Mouse (Mus musculus) intestine, embryonic 15.5 days (tissue): Measurements from ENCODE around the gene Appl1. TPM values are rescaled to one million over a fixed set of nuclear protein-coding genes. Genes with fewer than 3 reads are reported as not detected.
"Not testable (repeated sequence)": the region's sequence is repeated elsewhere in the genome, so short reads cannot be mapped to it uniquely, and the experiment has no call there.

Experiments used
- ATAC-seq: fragments of 200-750 bp; cut with Nextera tagmentation; 2 replicates; pipeline ENCODE4 v1.8.0; 2017; ENCODE audit warnings: moderate TSS enrichment, moderate library complexity
- H3K27ac ChIP-seq: fragments of 300-500 bp; sonication (generic); 2 replicates; pipeline ENCODE4 v1.5.1; 2015; ENCODE audit warnings: mild to moderate bottlenecking, inconsistent platforms
- H3K27me3 ChIP-seq: fragments of 300-500 bp; sonication (generic); replicated peaks from 2 replicates; pipeline ENCODE4 v1.6.1; 2015; ENCODE audit warnings: inconsistent platforms
- H3K36me3 ChIP-seq: fragments of 300-500 bp; sonication (generic); 2 replicates; pipeline ENCODE4 v1.6.1; 2015; ENCODE audit warnings: inconsistent platforms
- H3K4me1 ChIP-seq: fragments of 300-500 bp; sonication (generic); replicated peaks from 2 replicates; pipeline ENCODE4 v1.6.1; 2015; ENCODE audit warnings: inconsistent platforms
- H3K4me2 ChIP-seq: fragments of 300-500 bp; sonication (generic); replicated peaks from 2 replicates; pipeline ENCODE4 v1.6.1; 2015; ENCODE audit warnings: mild to moderate bottlenecking, inconsistent platforms
- H3K4me3 ChIP-seq: fragments of 300-500 bp; sonication (generic); replicated peaks from 2 replicates; pipeline ENCODE4 v1.5.1; 2015; ENCODE audit warnings: inconsistent platforms
- H3K9ac ChIP-seq: fragments of 300-500 bp; sonication (generic); 2 replicates; pipeline ENCODE4 v1.6.1; 2015; ENCODE audit warnings: inconsistent platforms
- H3K9me3 ChIP-seq: fragments of 300-500 bp; sonication (generic); 2 replicates; pipeline ENCODE4 v1.6.1; 2016; ENCODE audit warnings: inconsistent platforms
- WGBS: fragments of 180-500 bp; shearing (Covaris S2); methylation state at CpG from one replicate; pipeline ENCODE4 v1.1.7; 2015; 5-methylcytosine and 5-hydroxymethylcytosine counted together
- polyA plus RNA-seq: library from polyadenylated mRNA; unstranded; fragments of >200 nt; fragmentation: Nextera tagmentation; extraction: Ambion mirVana; gene quantifications from 2 replicates; pipeline ENCODE4 v1.2.1, GENCODE M21; 2015

The Appl1 gene
- polyA plus RNA-seq, 1 experiment from 2014 or later = 32.9 TPM

DNA sequence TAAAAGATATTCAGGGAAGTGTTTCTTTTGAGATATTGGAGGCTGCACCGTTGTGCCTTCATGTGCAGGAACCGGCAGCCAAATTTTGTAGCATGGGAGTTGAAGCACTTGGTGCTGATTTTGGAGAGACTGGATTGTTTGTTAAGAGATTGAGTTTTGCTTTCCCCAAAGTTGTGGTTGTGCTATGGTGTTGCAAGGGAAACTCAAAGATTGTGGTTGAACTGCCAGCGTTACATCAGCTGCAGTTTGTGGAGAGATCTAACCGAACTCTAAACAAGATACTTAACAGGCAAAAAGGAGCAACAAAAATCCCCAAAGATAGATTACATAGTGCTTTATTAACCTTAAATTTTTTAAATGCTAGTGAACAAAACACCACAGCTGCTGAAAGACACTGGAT is 35.5 kb downstream of the Appl1 start:
- 87% methylated on average over 4 of the region's 4 CpGs for WGBS
- peaks cover 3% of the 10 kb centered on the region; the same call in 1 of the 2 replicates for H3K36me3 ChIP-seq
- H3K9me3 ChIP-seq = no peaks in the 10 kb centered on the region
- ATAC-seq = no peak
- H3K27me3 ChIP-seq = no peaks in the 10 kb centered on the region
- H3K4me3 ChIP-seq = no peak overlapping the region
- no peak overlapping the region for H3K27ac ChIP-seq
- H3K9ac ChIP-seq = no peak overlapping the region
- H3K4me2 ChIP-seq = no peak overlapping the region
- no peaks in the 10 kb centered on the region for H3K4me1 ChIP-seq

GRCm38 (mm10) chr14:26934891-26935290 is 36.1 kb downstream of the Appl1 start:
- no peaks in the 10 kb centered on the region for H3K27me3 ChIP-seq
- H3K27ac ChIP-seq = no peak overlapping the region
- WGBS = 95% methylated on average over 3 of the region's 3 CpGs
- H3K4me3 ChIP-seq = no peak overlapping the region
- H3K4me2 ChIP-seq = no peak overlapping the region
- H3K9ac ChIP-seq = no peak overlapping the region
- no peaks in the 10 kb centered on the region for H3K4me1 ChIP-seq
- ATAC-seq = no peak
- H3K36me3 ChIP-seq = peaks cover 3% of the 10 kb centered on the region; the same call in 1 of the 2 replicates
- no peaks in the 10 kb centered on the region for H3K9me3 ChIP-seq

DNA sequence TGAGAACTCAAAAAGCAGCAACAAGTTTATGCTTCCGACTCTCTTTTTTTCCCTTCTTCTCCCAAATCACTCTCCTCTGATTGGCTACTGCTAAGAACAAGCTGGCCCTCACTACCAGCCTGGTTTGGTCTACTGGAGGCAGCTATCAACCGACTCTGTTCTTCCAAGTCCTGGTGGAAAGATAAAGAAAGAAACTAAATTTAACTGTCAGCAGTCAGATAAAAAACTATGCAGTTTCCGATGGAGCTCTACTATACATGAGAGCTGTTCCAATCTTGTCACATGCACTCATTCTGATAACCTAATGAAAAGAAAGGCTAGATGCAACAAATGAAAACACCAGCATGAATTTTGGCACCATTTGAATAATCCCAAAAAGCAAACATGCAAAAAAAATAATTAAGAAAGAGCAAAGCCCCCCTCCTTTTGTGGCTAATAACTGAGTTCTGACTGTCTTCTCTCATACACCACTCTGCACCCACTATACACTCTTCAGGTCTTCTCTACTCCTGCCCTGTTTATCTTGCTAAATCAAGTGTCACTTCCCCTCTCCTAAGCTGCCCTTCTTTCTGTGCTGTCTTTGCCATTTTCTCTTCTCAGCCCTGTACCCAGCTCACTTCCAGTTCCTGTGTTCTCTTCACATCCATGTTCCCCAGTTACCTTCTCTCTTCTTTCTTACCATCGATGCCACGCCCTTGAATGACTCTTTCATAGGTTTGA is 47.2 kb downstream of the Appl1 start:
- no peak overlapping the region for H3K4me2 ChIP-seq
- ATAC-seq = no peak
- peaks cover 5% of the 10 kb centered on the region; the same call in 1 of the 2 replicates for H3K36me3 ChIP-seq
- no peak overlapping the region for H3K9ac ChIP-seq
- WGBS = 89% methylated on average over 5 of the region's 5 CpGs
- no peaks in the 10 kb centered on the region for H3K27me3 ChIP-seq
- H3K4me3 ChIP-seq = no peak overlapping the region
- H3K4me1 ChIP-seq = no peaks in the 10 kb centered on the region
- H3K27ac ChIP-seq = no peak overlapping the region
- no peaks in the 10 kb centered on the region for H3K9me3 ChIP-seq

DNA sequence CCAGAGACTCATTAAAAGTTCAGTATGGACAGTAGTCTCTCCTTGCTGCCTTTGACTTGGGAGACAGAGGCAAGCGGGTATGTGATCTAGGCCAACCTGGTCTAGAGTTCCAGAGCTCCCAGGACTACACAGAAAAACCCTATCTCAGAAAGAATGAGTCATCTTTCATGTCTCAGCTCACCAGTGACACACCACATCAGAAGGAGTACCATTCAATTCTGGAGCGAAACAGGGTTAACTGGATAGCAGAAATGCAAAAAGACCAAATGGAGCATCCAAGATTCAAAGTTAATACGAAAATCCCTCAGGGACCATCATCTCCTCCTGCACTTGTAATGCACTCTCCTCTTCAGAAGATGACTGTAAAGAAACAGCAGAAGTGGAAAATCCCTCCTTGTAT is 51.7 kb downstream of the Appl1 start:
- no peak overlapping the region for H3K4me3 ChIP-seq
- no peak overlapping the region for H3K27ac ChIP-seq
- 94% methylated on average over 3 of the region's 3 CpGs for WGBS
- no peaks in the 10 kb centered on the region for H3K27me3 ChIP-seq
- no peaks in the 10 kb centered on the region for H3K9me3 ChIP-seq
- H3K4me2 ChIP-seq = no peak overlapping the region
- H3K36me3 ChIP-seq = peaks cover 3% of the 10 kb centered on the region; the same call in 1 of the 2 replicates
- no peak for ATAC-seq
- no peaks in the 10 kb centered on the region for H3K4me1 ChIP-seq
- no peak overlapping the region for H3K9ac ChIP-seq

DNA sequence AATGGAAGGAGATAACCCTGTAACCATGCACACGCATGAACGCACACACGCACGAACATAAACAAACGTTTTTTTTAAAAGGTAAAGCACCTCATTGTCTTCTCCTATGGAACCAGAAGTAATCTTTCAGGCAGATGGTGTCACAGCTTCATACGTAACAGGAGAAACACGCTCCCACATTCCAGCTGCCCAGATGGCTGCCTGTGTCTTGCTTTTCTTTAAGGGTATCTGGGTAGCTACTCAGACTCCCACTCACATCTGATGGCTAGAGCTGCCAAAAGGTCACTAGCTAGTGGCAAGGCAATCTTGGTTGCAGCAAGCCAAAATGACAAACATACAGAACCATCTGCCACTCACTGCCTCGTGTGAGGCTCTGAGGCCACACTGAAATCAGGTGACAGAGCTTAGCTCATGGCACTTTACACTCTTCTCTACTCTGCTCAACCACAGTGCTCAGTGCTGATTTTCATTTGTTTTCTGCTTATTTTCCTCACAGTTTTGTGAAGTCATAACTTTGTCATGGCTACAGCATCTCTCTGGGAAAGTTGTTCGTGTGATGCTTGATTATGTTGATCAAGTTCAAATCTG is 57.3 kb downstream of the Appl1 start:
- Histone ChIP-seq H3K4me3 (no peak overlapping the region), H3K36me3 (peaks cover 3% of the 10 kb centered on the region; the same call in 1 of the 2 replicates), H3K4me2 (no peak overlapping the region), H3K9me3 (no peaks in the 10 kb centered on the region), H3K9ac (no peak overlapping the region), H3K27me3 (no peaks in the 10 kb centered on the region), H3K4me1 (no peaks in the 10 kb centered on the region), H3K27ac (no peak overlapping the region)
- WGBS = 81% methylated on average over 9 of the region's 9 CpGs
- ATAC-seq = no peak

- no peak overlapping the region for H3K27ac ChIP-seq
- no peak overlapping the region for H3K4me3 ChIP-seq
- no peaks in the 10 kb centered on the region for H3K4me1 ChIP-seq
- no peak overlapping the region for H3K4me2 ChIP-seq
- H3K27me3 ChIP-seq = no peaks in the 10 kb centered on the region
- ATAC-seq = no peak
- no peaks in the 10 kb centered on the region for H3K36me3 ChIP-seq
- 89% methylated on average over 13 of the region's 13 CpGs for WGBS
- H3K9me3 ChIP-seq = no peaks in the 10 kb centered on the region
- H3K9ac ChIP-seq = no peak overlapping the region
Measured at GRCm38 (mm10) chr14:26911826-26912225, 59.2 kb downstream of the Appl1 start.

- ATAC-seq = no peak
- no peaks in the 10 kb centered on the region for H3K4me1 ChIP-seq
- no peaks in the 10 kb centered on the region for H3K27me3 ChIP-seq
- H3K4me2 ChIP-seq = no peak overlapping the region
- WGBS = 68% methylated on average over 6 of the region's 6 CpGs
- no peak overlapping the region for H3K27ac ChIP-seq
- H3K9ac ChIP-seq = no peak overlapping the region
- H3K9me3 ChIP-seq = no peaks in the 10 kb centered on the region
- no peaks in the 10 kb centered on the region for H3K36me3 ChIP-seq
- H3K4me3 ChIP-seq = no peak overlapping the region
Measured at GRCm38 (mm10) chr14:26911201-26911600, 59.8 kb downstream of the Appl1 start.

DNA sequence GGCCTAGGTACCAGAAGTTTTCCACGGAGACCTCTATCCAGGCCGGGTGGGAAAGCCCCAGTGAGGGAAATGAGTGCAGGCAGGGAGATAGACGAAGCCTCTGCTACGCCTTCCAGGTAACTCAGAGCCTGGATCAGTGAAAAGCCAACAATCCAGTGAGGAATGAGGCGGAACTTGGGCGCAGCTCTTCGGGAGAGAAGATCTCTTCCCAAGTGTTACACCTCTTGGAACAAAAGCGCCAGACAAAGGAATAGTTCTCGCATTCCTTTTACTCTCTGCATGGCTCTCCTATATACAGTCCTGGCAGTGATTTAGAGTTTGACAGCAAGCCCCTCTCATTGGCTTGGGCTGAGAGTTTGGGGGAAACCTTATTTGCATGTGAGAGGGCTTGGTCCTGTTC is 60.6 kb downstream of the Appl1 start:
- H3K36me3 ChIP-seq, H3K9ac ChIP-seq, H3K4me1 ChIP-seq, H3K4me2 ChIP-seq, H3K27ac ChIP-seq, H3K27me3 ChIP-seq, H3K9me3 ChIP-seq, ATAC-seq, H3K4me3 ChIP-seq: not testable (repeated sequence)
- WGBS = 54% methylated on average over 9 of the region's 9 CpGs

- Histone ChIP-seq H3K9ac (no peak overlapping the region), H3K4me1 (no peaks in the 10 kb centered on the region), H3K27me3 (no peaks in the 10 kb centered on the region), H3K27ac (no peak overlapping the region), H3K4me3 (no peak overlapping the region), H3K9me3 (no peaks in the 10 kb centered on the region), H3K36me3 (no peaks in the 10 kb centered on the region), H3K4me2 (no peak overlapping the region)
- 80% methylated on average over 4 of the region's 4 CpGs for WGBS
- no peak for ATAC-seq
Measured at GRCm38 (mm10) chr14:26907401-26907800, 63.6 kb downstream of the Appl1 start.

DNA sequence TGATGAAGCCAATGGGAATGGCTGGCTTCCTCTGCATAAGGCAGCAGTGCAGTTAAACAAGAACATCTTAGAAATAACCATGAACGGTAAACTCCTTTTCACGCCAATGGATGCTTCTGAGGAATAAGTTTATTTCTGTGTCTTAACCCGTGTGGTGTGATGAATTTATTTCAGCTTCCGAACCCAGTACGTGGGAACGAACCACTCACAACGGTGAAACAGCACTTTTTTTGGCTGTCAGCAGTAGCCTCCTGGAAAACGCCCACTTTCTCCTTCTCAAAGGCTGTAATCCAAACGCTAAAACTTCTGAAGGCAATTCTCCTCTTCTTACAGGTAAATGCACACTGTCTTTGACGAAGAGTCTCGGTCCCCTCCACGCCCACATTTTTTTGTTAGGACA is 70.1 kb downstream of the Appl1 start:
- WGBS = 79% methylated on average over 12 of the region's 12 CpGs
- no peaks in the 10 kb centered on the region for H3K36me3 ChIP-seq
- no peaks in the 10 kb centered on the region for H3K27me3 ChIP-seq
- H3K27ac ChIP-seq = no peak overlapping the region
- H3K4me3 ChIP-seq = no peak overlapping the region
- H3K4me1 ChIP-seq = no peaks in the 10 kb centered on the region
- no peak overlapping the region for H3K4me2 ChIP-seq
- ATAC-seq = no peak
- no peak overlapping the region for H3K9ac ChIP-seq
- no peaks in the 10 kb centered on the region for H3K9me3 ChIP-seq

DNA sequence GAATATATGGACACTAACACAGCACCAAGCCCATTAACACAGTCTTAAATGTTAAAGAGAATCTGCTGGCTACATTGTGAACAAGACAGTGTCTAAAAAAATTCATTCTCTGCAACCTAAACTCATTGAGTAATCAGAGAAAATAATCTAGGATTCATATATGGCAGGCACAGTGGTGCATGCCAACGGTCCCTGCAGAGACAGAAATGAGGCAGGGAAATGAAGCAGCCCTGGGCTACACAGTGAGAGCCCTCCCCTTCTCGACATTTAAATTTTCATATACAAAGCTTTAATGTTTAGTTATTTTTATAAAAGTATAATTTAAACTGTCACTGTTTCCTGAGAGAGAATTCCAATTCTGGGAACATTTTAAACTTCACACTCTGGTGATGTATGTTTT is 71.5 kb downstream of the Appl1 start:
- 72% methylated on average over 2 of the region's 2 CpGs for WGBS
- H3K36me3 ChIP-seq = no peaks in the 10 kb centered on the region
- no peaks in the 10 kb centered on the region for H3K9me3 ChIP-seq

DNA sequence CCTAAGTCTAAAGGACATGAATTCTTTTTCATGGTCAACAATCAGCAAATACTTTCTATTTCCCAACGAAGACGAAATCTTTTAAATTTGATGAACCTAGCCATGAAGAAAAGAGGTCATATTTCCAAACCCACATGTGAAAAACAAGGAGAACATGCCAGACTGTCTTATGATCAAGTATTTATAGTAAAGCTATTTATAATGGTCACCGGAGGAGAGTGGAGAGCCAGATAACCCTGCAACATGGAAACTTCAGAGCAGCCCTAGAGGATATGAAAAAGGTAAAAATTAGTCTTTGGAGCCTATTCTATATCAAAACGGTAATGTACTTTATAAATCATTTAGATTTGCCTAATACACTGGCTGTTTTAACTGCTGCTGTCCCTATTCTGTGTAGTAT is 76.6 kb downstream of the Appl1 start, which contains the start of gene Asb14:
TSS of gene Asb14 (plus strand) at position 166 of the 400 bp plus-strand sequence.
- 91% methylated on average over 4 of the region's 4 CpGs for WGBS
- no peak for ATAC-seq
- H3K9ac ChIP-seq = no peak within 1 kb of the TSS
- H3K27me3 ChIP-seq = no peaks in the 10 kb centered on the region
- H3K27ac ChIP-seq = no peak within 1 kb of the TSS
- H3K36me3 ChIP-seq = no peaks in the 10 kb centered on the region
- H3K4me1 ChIP-seq = no peaks in the 10 kb centered on the region
- H3K4me2 ChIP-seq = no peak within 1 kb of the TSS
- H3K9me3 ChIP-seq = no peaks in the 10 kb centered on the region
- no peak within 1 kb of the TSS for H3K4me3 ChIP-seq

More for the DNA sequence above, 71.5 kb downstream of the Appl1 start:
- Histone ChIP-seq H3K9ac (no peak overlapping the region), H3K4me1 (no peaks in the 10 kb centered on the region), H3K4me2 (no peak overlapping the region), H3K27me3 (no peaks in the 10 kb centered on the region), H3K4me3 (no peak overlapping the region), H3K27ac (no peak overlapping the region)
- ATAC-seq = no peak

GRCm38 (mm10) chr14:26890777-26891176 is 80.3 kb downstream of the Appl1 start:
- Histone ChIP-seq H3K4me1 (no peaks in the 10 kb centered on the region), H3K4me2 (no peak overlapping the region), H3K27me3 (no peaks in the 10 kb centered on the region), H3K9me3 (no peaks in the 10 kb centered on the region), H3K9ac (no peak overlapping the region), H3K27ac (no peak overlapping the region), H3K4me3 (no peak overlapping the region), H3K36me3 (no peaks in the 10 kb centered on the region)
- ATAC-seq = no peak
- 81% methylated on average over 3 of the region's 3 CpGs for WGBS
